Mouse (Mus musculus) liver, embryonic 14.5 days (tissue): ENCODE measurements around the gene 4931422A03Rik. TPM values are rescaled to one million over a fixed set of nuclear protein-coding genes. Genes with fewer than 3 reads are reported as not detected.

Experiments
- ATAC-seq: fragments of 200-750 bp; cut with Nextera tagmentation; 2 replicates; pipeline ENCODE4 v1.8.0; 2017; ENCODE audit warnings: moderate number of reproducible peaks, mild to moderate bottlenecking, moderate library complexity; ENCODE audit not compliant: insufficient read depth
- DNase-seq, 3 experiments: peaks; one replicate each; pipeline ENCODE4 v3.0.0-alpha.2; 2012 to 2013; ENCODE audit warnings: low read depth in 3 of 3, low spot score in 3 of 3
- H3K27ac ChIP-seq: fragments of 300-500 bp; sonication (generic); 2 replicates; pipeline ENCODE4 v1.5.1; 2014; ENCODE audit warnings: moderate library complexity, mild to moderate bottlenecking, control low read depth, inconsistent platforms
- H3K27me3 ChIP-seq: fragments of 300-500 bp; sonication (generic); 2 replicates; pipeline ENCODE4 v1.6.1; 2014; ENCODE audit warnings: mild to moderate bottlenecking, low read length, moderate library complexity; ENCODE audit not compliant: control insufficient read depth, insufficient read depth
- H3K36me3 ChIP-seq: fragments of 300-500 bp; sonication (generic); replicated peaks from 2 replicates; pipeline ENCODE4 v1.6.1; 2014; ENCODE audit warnings: low read depth; ENCODE audit not compliant: control insufficient read depth, insufficient read depth
- H3K4me1 ChIP-seq, 2 experiments: fragments of 200-500 bp in 1 of 2; fragments of 300-500 bp in 1 of 2; sonication (generic) in 1 of 2; replicated peaks; 2 replicates each; pipeline ENCODE4 v1.6.1; 2012 to 2014; ENCODE audit warnings: antibody characterized with exemption in 1 of 2, inconsistent platforms in 1 of 2, low read length in 1 of 2; ENCODE audit not compliant: control insufficient read depth in 2 of 2, insufficient read depth in 2 of 2
- H3K4me2 ChIP-seq: fragments of 300-500 bp; sonication (generic); 2 replicates; pipeline ENCODE4 v1.6.1; 2014; ENCODE audit warnings: low read depth, mild to moderate bottlenecking, control low read depth, moderate library complexity
- H3K4me3 ChIP-seq, 2 experiments: fragments of 200-500 bp in 1 of 2; fragments of 300-500 bp in 1 of 2; sonication (generic) in 1 of 2; 2 replicates each; pipeline ENCODE4 v1.5.1; 2012 to 2014; ENCODE audit warnings: low read depth in 2 of 2, low read length in 2 of 2, mild to moderate bottlenecking in 2 of 2, control low read depth in 1 of 2, inconsistent platforms in 1 of 2, moderate library complexity in 1 of 2; ENCODE audit not compliant: insufficient read depth in 1 of 2
- H3K9ac ChIP-seq: fragments of 300-500 bp; sonication (generic); replicated peaks from 2 replicates; pipeline ENCODE4 v1.6.1; 2014; ENCODE audit warnings: mild to moderate bottlenecking, control low read depth, moderate library complexity
- H3K9me3 ChIP-seq: fragments of 300-500 bp; sonication (generic); 2 replicates; pipeline ENCODE4 v1.6.1; 2016; ENCODE audit warnings: low read length, mixed read lengths; ENCODE audit not compliant: control insufficient read depth
- CTCF ChIP-seq: IDR thresholded peaks from 2 replicates; pipeline ENCODE4 v1.5.1; 2016; ENCODE audit warnings: antibody characterized with exemption, low read depth, control low read depth
- EP300 ChIP-seq: IDR thresholded peaks from 2 replicates; pipeline ENCODE4 v1.6.1; 2016; ENCODE audit warnings: antibody characterized with exemption, low read depth
- WGBS: fragments of 180-500 bp; shearing (Covaris S2); extraction: QIAGEN DNeasy Blood & Tissue Kit; methylation state at CpG from one replicate; pipeline ENCODE4 v1.1.7; 2014; ENCODE audit not compliant: insufficient replicate concordance; 5-methylcytosine and 5-hydroxymethylcytosine counted together
- polyA plus RNA-seq, 2 experiments: library from polyadenylated mRNA; depleted of rRNA in 1 of 2; stranded (reverse) in 1 of 2; unstranded in 1 of 2; fragments of >200 nt; fragmentation: Nextera tagmentation in 1 of 2; extraction: Ambion mirVana in 1 of 2; gene quantifications; 2 replicates each; pipeline versions ENCODE4 v1.2.1 to v1.2.3; 2012 to 2014

The 4931422A03Rik gene
- polyA plus RNA-seq, 2 experiments, result 0.86 TPM; not detected in 1

DNA sequence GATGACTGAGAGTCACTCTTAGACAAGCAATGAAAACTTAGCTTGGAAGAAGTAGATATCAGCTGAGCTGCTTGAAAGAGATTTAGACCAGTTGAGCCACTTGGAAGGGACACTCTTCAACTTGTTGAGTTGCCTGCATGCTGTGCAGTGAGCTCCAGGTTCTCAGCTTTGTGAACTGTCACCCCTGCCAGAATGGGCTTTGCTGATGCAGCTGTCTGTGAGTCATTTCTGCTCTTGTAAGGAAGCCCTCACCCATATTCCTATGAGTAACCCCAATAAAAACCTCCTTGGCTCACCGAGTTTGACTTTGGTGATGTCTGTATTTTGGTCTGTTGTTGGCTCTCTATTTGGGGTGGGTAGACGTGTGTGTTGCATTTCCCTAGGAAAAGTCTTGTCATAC is 109.8 kb downstream of the 4931422A03Rik start:
- no peak overlapping the region for H3K27ac ChIP-seq
- H3K9me3 ChIP-seq, result no peaks in the 10 kb centered on the region
- 67% methylated on average over 2 of the region's 2 CpGs for WGBS
- H3K9ac ChIP-seq, result no peak overlapping the region
- no peaks in the 10 kb centered on the region; the same call in 1 of the 2 replicates for H3K36me3 ChIP-seq
- no peak for TF ChIP-seq CTCF
- TF ChIP-seq EP300, result no peak
- no peak overlapping the region for H3K4me3 ChIP-seq
- DNase-seq (no peak), ATAC-seq (no peak)
- no peaks in the 10 kb centered on the region for H3K27me3 ChIP-seq
- H3K4me2 ChIP-seq, result no peak overlapping the region
- H3K4me1 ChIP-seq, result peaks cover 11 to 14% of the 10 kb centered on the region in 2 experiments

DNA sequence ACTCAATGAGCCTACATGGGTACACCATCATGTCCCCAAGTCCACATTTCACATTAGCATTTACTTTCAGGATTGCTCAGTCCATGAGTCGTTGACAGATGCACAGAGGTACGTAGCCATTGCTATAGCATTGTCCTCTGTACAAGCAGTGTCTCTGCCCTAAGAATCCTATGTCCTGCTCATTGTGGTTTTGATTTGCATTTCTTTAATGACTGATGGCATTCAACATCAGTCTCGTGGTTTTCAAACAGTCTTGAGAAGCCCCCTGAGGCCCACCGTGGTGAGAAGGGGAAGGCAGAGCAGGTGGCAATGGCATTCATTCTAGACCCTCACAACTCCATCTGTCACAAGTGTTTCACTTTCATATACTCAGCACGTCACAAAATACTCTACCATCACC is 110.8 kb downstream of the 4931422A03Rik start:
- no peak overlapping the region for H3K27ac ChIP-seq

More for the DNA sequence above, 110.8 kb downstream of the 4931422A03Rik start:
- Histone ChIP-seq H3K9me3 (no peaks in the 10 kb centered on the region), H3K4me2 (no peak overlapping the region), H3K4me3 (no peak overlapping the region), H3K9ac (no peak overlapping the region), H3K4me1 (peaks cover 11 to 14% of the 10 kb centered on the region in 2 experiments), H3K36me3 (no peaks in the 10 kb centered on the region; the same call in 1 of the 2 replicates), H3K27me3 (no peaks in the 10 kb centered on the region)
- ATAC-seq (no peak), DNase-seq (no peak)
- TF ChIP-seq CTCF (no peak), EP300 (no peak)
- WGBS, result 73% methylated on average over 5 of the region's 5 CpGs

Other genes with a start within 250 kb of the 4931422A03Rik start
- 53.8 and 71.3 TPM in 2 replicates for gene Caprin1, start 230.7 kb downstream of the 4931422A03Rik start, polyA plus RNA-seq (2012; rRNA removed)
- gene Caprin1, start 230.7 kb downstream of the 4931422A03Rik start, polyA plus RNA-seq (2014; fragmentation: Nextera tagmentation; extraction: Ambion mirVana), result 118 and 134 TPM in 2 replicates
- 108 and 152 TPM in 2 replicates for gene Lmo2, start 70.4 kb downstream of the 4931422A03Rik start, polyA plus RNA-seq (2012; rRNA removed)
- 143 and 165 TPM in 2 replicates for gene Lmo2, start 70.4 kb downstream of the 4931422A03Rik start, polyA plus RNA-seq (2014; fragmentation: Nextera tagmentation; extraction: Ambion mirVana)
- 23.3 and 28.7 TPM in 2 replicates for gene Fbxo3, start 640 bp downstream of the 4931422A03Rik start, polyA plus RNA-seq (2012; rRNA removed)
- gene Fbxo3, start 640 bp downstream of the 4931422A03Rik start, polyA plus RNA-seq (2014; fragmentation: Nextera tagmentation; extraction: Ambion mirVana), result 45.9 and 53.1 TPM in 2 replicates
- 0.03 and 0.06 TPM in 2 replicates for gene Gm10912, start 37.5 kb upstream of the 4931422A03Rik start, polyA plus RNA-seq (2012; rRNA removed)
- gene Gm10912, start 37.5 kb upstream of the 4931422A03Rik start, polyA plus RNA-seq (2014; fragmentation: Nextera tagmentation; extraction: Ambion mirVana), result not detected in 2 replicates
- gene Gm10799, start 40.2 kb upstream of the 4931422A03Rik start, polyA plus RNA-seq (2012; rRNA removed), result not detected in 2 replicates
- gene Gm10799, start 40.2 kb upstream of the 4931422A03Rik start, polyA plus RNA-seq (2014; fragmentation: Nextera tagmentation; extraction: Ambion mirVana), result not detected in 2 replicates
- gene Cd59b, start 41.5 kb upstream of the 4931422A03Rik start, polyA plus RNA-seq (2012; rRNA removed), result 9.3 and 12.2 TPM in 2 replicates
- 14.3 and 16.6 TPM in 2 replicates for gene Cd59b, start 41.5 kb upstream of the 4931422A03Rik start, polyA plus RNA-seq (2014; fragmentation: Nextera tagmentation; extraction: Ambion mirVana)
- gene Cd59a, start 67.4 kb upstream of the 4931422A03Rik start, polyA plus RNA-seq (2012; rRNA removed), result 29.4 and 41.3 TPM in 2 replicates
- gene Cd59a, start 67.4 kb upstream of the 4931422A03Rik start, polyA plus RNA-seq (2014; fragmentation: Nextera tagmentation; extraction: Ambion mirVana), result 88.5 and 94.7 TPM in 2 replicates
- gene A930018P22Rik, start 94.4 kb upstream of the 4931422A03Rik start, polyA plus RNA-seq (2012; rRNA removed), result 0.22 and 0.23 TPM in 2 replicates
- 0.63 and 0.93 TPM in 2 replicates for gene A930018P22Rik, start 94.4 kb upstream of the 4931422A03Rik start, polyA plus RNA-seq (2014; fragmentation: Nextera tagmentation; extraction: Ambion mirVana)